Mouse (Mus musculus): ENCODE measurements around the gene Dnajb3.
"Not testable (repeated sequence)": the region's sequence is repeated elsewhere in the genome, so short reads cannot be mapped to it uniquely, and the experiment has no call there.

The Dnajb3 gene

GRCm38 (mm10) chr1:88233421-88234247 is 28.1 kb upstream of the Dnajb3 start:
- in situ Hi-C loops (cut with MboI; ENCODE audit: low pct_unique_long_range_greater_than_20kb in 1 of 2, low sequenced_read_pairs in 2 of 2, unreplicated experiment in 1 of 2), result no loop called here

DNA sequence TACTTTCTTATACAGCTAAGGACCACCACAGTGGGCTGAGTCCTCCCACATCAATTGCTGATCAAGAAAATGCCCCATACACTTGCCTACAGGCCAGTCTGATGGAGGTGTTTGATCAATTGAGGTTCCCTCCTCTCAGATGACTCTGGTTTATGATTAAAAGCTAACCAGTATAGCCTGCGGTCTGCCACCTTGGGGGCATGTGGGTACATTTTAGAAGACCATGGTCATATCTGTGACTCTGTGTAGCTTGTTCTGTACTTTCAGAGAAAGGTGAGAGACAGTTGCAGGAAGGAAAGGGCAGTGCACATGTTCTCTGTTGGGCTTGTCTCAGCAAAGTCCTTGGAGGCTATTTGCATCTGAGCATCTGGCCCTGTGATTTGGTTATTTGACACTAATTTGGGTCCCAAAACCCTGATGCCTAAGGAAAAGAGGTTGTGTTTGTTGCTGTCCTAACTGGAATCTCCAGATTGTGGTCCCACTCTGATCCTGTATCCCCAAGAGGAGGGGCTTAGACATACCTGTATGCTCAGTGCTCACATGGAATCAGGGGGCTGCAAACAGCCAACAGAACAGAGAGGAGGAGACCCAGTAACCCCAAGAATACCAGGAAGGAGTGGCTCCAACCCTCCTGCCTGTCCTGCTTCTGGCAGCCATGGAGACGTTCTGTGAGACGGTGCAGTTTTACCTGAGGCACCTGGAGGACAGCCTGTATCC is 27.2 kb upstream of the Dnajb3 start:
- in situ Hi-C loops (cut with MboI; ENCODE audit: low pct_unique_long_range_greater_than_20kb in 1 of 2, low sequenced_read_pairs in 2 of 2, unreplicated experiment in 1 of 2), result no loop called here

DNA sequence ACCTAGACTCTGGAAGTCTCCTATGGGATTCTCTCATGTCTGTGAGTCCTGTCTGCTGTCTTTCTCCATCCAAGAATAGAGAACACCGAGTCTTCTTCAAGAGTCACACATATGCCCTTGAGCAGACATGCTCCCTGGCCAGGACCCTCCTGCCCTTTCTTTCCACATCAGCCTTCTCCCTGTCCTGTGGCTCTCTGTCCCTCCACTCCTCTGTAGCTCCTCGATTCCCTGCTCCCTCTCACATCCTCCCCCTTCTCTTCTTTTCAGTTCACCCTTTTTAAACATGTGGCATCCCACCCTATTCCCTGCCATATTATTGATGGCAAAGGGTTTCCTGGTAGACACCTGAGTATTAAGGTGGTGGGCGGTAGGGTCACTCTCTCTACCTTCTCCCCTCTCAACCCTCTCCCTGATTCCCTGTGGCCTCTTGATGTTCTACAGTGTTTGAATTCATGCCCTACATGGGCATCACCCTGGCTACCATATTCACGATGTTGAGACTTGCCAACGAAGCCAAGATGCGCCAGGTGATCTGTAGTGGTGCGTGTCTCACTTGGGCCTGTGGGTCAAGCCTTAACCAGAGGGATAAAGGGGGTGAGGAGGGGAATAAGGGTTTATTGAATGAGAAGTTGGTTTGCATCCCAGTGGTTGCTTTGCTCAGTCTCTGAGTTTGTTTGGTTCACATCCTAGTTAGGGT is 26.4 kb upstream of the Dnajb3 start:
- in situ Hi-C loops (cut with MboI; ENCODE audit: low pct_unique_long_range_greater_than_20kb in 1 of 2, low sequenced_read_pairs in 2 of 2, unreplicated experiment in 1 of 2), result no loop called here

- in situ Hi-C loops (cut with MboI; ENCODE audit: low pct_unique_long_range_greater_than_20kb in 1 of 2, low sequenced_read_pairs in 2 of 2, unreplicated experiment in 1 of 2), result no loop called here
Measured at GRCm38 (mm10) chr1:88230981-88231802, 25.6 kb upstream of the Dnajb3 start.

GRCm38 (mm10) chr1:88230421-88230820 is 24.8 kb upstream of the Dnajb3 start:
- in situ Hi-C loops (cut with MboI; ENCODE audit: low pct_unique_long_range_greater_than_20kb in 1 of 2, low sequenced_read_pairs in 2 of 2, unreplicated experiment in 1 of 2), result no loop called here

DNA sequence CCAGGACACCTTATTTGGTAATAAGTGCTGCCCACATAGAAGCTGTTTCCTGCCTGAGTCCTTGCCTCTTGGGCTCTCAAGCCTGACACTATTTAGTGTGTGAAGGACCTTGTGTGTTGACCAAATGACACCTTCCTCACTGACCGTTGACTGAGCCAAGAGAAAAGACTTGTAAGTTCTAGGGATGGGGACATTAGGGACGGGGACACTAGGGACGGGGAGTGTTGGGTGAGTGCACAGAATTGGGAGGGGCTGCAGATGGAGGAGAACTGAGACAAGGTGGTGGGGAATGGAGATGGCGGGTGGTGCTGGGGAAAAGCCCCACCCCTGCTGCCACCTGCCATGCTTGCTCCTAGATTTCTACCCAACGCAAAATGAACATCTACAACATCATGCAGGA is 24.4 kb upstream of the Dnajb3 start:
- in situ Hi-C loops (cut with MboI; ENCODE audit: low pct_unique_long_range_greater_than_20kb in 1 of 2, low sequenced_read_pairs in 2 of 2, unreplicated experiment in 1 of 2), result no loop called here

DNA sequence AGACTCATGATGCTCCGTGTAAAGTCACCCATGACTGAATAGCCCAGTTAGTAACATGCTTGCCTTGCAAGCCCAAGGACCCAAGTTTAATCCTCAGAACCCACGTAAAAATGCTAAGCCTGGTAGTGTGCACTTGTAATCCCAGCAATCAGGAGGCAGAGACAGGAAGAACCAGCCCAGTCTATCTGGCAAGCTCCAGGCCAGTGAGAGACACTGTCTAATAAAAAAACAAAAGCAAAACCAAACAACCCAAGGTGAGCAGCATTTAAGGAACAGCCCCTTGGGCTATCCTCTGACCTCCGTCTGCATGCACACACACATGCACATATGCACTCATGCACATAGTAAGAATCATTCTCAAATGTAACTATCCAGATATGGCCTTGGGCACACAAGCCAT is 24.0 kb upstream of the Dnajb3 start:
- in situ Hi-C loops (cut with MboI; ENCODE audit: low pct_unique_long_range_greater_than_20kb in 1 of 2, low sequenced_read_pairs in 2 of 2, unreplicated experiment in 1 of 2), result no loop called here

- in situ Hi-C loops (cut with MboI; ENCODE audit: low pct_unique_long_range_greater_than_20kb in 1 of 2, low sequenced_read_pairs in 2 of 2, unreplicated experiment in 1 of 2), result no loop called here
Measured at GRCm38 (mm10) chr1:88228121-88228520, 22.5 kb upstream of the Dnajb3 start.

DNA sequence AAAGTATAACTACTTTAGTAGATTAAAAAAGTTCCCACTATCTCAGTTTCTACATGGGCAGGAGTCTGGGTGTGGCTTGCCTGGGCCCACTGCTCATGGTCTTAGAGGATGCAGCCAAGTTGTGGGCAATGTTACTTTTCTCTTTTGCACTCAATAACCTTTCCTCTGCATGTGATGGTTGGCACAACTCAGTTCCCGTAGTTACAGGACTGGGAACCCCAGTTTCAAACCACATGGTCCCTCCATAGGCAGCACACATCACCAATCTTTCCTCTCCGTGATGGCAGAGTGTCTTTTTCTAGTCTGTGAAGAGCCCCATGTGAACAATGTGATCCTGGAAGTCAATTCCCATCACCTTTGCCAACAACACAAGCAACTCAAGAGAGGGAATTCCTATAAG is 21.9 kb upstream of the Dnajb3 start:
- in situ Hi-C loops (cut with MboI; ENCODE audit: low pct_unique_long_range_greater_than_20kb in 1 of 2, low sequenced_read_pairs in 2 of 2, unreplicated experiment in 1 of 2), result no loop called here

GRCm38 (mm10) chr1:88226670-88227379 is 21.2 kb upstream of the Dnajb3 start, which contains the start of gene Mroh2a:
Gene Mroh2a, plus strand, starts transcription at chr1:88226986.
- in situ Hi-C loops (cut with MboI; ENCODE audit: low pct_unique_long_range_greater_than_20kb in 1 of 2, low sequenced_read_pairs in 2 of 2, unreplicated experiment in 1 of 2), result no loop called here

- in situ Hi-C loops (cut with MboI; ENCODE audit: low pct_unique_long_range_greater_than_20kb in 1 of 2, low sequenced_read_pairs in 2 of 2, unreplicated experiment in 1 of 2), result no loop called here
Measured at GRCm38 (mm10) chr1:88225741-88226140, 20.2 kb upstream of the Dnajb3 start.

GRCm38 (mm10) chr1:88225301-88225700 is 19.7 kb upstream of the Dnajb3 start:
- in situ Hi-C loops (cut with MboI; ENCODE audit: low pct_unique_long_range_greater_than_20kb in 1 of 2, low sequenced_read_pairs in 2 of 2, unreplicated experiment in 1 of 2), result not testable (repeated sequence)

DNA sequence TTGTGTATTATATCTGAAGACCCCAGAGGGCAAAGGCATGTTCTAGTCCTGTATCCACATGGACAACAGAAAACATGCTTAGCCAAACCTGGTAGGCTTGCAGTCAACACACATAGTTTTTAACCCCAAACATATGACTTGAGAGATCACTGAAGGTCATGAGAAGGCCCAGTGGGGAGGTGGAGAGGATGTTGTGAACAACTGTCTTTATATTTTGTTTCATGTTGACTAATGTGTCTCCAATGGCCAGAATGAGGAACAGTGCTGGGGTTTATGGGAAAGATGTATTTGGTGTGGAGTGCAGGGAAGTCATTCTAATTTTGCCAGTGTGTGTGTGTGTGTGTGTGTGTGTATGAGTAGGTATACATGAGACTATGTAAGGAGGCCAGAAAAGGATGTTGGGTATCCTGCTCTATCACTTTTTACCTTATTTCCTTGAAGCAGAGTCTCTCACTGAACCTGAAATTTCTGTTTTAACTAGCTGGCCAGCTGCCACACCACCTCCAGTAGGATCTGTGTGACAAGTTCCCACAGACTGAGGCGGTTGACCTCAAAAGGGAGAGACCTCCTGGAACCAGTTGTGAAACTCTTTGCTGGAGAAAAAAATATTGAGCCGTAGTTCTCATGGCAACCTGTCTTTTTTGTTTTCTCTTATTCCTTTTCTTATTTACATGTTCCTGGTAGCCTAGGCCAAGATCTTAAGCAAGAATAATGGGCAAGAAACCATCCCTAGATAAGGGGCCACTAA is 18.6 kb upstream of the Dnajb3 start:
- in situ Hi-C loops (cut with MboI; ENCODE audit: low pct_unique_long_range_greater_than_20kb in 1 of 2, low sequenced_read_pairs in 2 of 2, unreplicated experiment in 1 of 2), result loop anchor here in 1 of 2 experiments (5.0 kb wide), 1 partner anchor 83 kb away; no protein-coding TSS in a partner anchor

DNA sequence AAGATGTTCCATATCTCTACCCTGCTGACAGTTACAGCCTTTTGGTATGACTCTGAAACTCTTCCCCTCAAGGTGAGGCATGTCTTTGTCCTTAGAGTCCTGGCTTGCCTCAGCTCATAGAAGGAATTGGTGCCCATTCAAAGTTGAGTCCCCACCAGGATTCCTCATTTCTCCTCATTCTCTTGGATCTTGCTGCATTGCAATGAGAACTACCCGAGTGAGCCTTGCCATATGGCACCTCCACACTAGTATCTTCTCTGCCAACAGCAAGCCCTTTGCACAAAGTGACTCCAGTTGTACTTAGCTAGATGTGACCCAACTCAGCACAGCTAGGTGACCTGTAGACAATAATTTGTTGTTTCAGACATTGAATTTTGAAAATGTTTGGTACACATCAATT is 18.0 kb upstream of the Dnajb3 start:
- in situ Hi-C loops (cut with MboI; ENCODE audit: low pct_unique_long_range_greater_than_20kb in 1 of 2, low sequenced_read_pairs in 2 of 2, unreplicated experiment in 1 of 2), result loop anchor here in 1 of 2 experiments (5.0 kb wide), 1 partner anchor 84 kb away; no protein-coding TSS in a partner anchor

- in situ Hi-C loops (cut with MboI; ENCODE audit: low pct_unique_long_range_greater_than_20kb in 1 of 2, low sequenced_read_pairs in 2 of 2, unreplicated experiment in 1 of 2), result loop anchor here in 1 of 2 experiments (5.0 kb wide), 1 partner anchor 84 kb away; no protein-coding TSS in a partner anchor
Measured at GRCm38 (mm10) chr1:88223011-88223515, 17.5 kb upstream of the Dnajb3 start.

GRCm38 (mm10) chr1:88222216-88222615 is 16.6 kb upstream of the Dnajb3 start:
- in situ Hi-C loops (cut with MboI; ENCODE audit: low pct_unique_long_range_greater_than_20kb in 1 of 2, low sequenced_read_pairs in 2 of 2, unreplicated experiment in 1 of 2), result loop anchor here in 1 of 2 experiments (5.0 kb wide), 1 partner anchor 85 kb away; no protein-coding TSS in a partner anchor

DNA sequence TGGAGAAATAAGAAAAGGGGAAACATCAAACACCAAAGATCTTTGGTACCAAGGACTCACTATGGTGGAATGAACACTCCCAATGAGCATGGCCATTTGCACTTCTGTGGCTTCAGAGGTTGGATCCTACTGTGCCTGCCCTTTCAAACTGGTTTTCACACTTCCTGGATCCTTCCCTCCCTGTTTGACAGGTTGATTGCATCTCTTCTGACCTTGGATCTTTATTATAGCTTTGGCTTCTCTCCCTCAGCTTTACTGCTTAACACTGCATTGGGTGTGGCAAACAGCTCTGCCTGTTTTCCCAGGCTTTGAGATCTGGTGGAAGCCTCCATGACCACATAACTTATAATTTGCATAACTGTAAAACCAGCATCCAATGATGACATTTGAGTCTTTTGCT is 14.8 kb upstream of the Dnajb3 start:
- in situ Hi-C loops (cut with MboI; ENCODE audit: low pct_unique_long_range_greater_than_20kb in 1 of 2, low sequenced_read_pairs in 2 of 2, unreplicated experiment in 1 of 2), result loop anchor here in 1 of 2 experiments (5.0 kb wide), 1 partner anchor 87 kb away; no protein-coding TSS in a partner anchor
